Mouse (Mus musculus) midbrain, embryonic 12.5 days (tissue): ENCODE measurements around the gene 1700019N19Rik. TPM values are rescaled to one million over a fixed set of nuclear protein-coding genes. Genes with fewer than 3 reads are reported as not detected.

Source experiments
- ATAC-seq: fragments of 200-750 bp; cut with Nextera tagmentation; 2 replicates; pipeline ENCODE4 v1.8.0; 2017; ENCODE audit warnings: low read depth, moderate TSS enrichment, moderate library complexity; ENCODE audit not compliant: low FRiP score
- H3K27ac ChIP-seq: fragments of 300-500 bp; sonication (generic); replicated peaks from 2 replicates; pipeline ENCODE4 v1.5.1; 2016; ENCODE audit warnings: mild to moderate bottlenecking
- H3K27me3 ChIP-seq: fragments of 300-500 bp; sonication (generic); 2 replicates; pipeline ENCODE4 v1.6.1; 2016; ENCODE audit warnings: mild to moderate bottlenecking
- H3K36me3 ChIP-seq: fragments of 300-500 bp; sonication (generic); 2 replicates; pipeline ENCODE4 v1.6.1; 2016
- H3K4me1 ChIP-seq: fragments of 300-500 bp; sonication (generic); 2 replicates; pipeline ENCODE4 v1.6.1; 2016
- H3K4me2 ChIP-seq: fragments of 300-500 bp; sonication (generic); replicated peaks from 2 replicates; pipeline ENCODE4 v1.6.1; 2016; ENCODE audit warnings: mild to moderate bottlenecking, moderate library complexity
- H3K4me3 ChIP-seq: fragments of 300-500 bp; sonication (generic); 2 replicates; pipeline ENCODE4 v1.5.1; 2016; ENCODE audit warnings: mild to moderate bottlenecking
- H3K9ac ChIP-seq: fragments of 300-500 bp; sonication (generic); replicated peaks from 2 replicates; pipeline ENCODE4 v1.6.1; 2016; ENCODE audit warnings: mild to moderate bottlenecking, moderate library complexity
- H3K9me3 ChIP-seq: fragments of 300-500 bp; sonication (generic); 2 replicates; pipeline ENCODE4 v1.6.1; 2016; ENCODE audit warnings: mild to moderate bottlenecking
- WGBS: fragments of 180-500 bp; shearing (Covaris S2); methylation state at CpG from one replicate; pipeline ENCODE4 v1.1.7; 2016; 5-methylcytosine and 5-hydroxymethylcytosine counted together
- polyA plus RNA-seq: library from polyadenylated mRNA; unstranded; fragments of >200 nt; fragmentation: Nextera tagmentation; extraction: Ambion mirVana; gene quantifications from 2 replicates; pipeline ENCODE4 v1.2.1, GENCODE M21; 2016

1700019N19Rik gene
- polyA plus RNA-seq, 1 experiment from 2014 or later = not detected

- 0 out of 2 replicates have a peak, but pooled peaks have one; percentile 38 for ATAC-seq
- Histone ChIP-seq H3K4me2 (no peak overlapping the region), H3K4me3 (no peak overlapping the region), H3K27me3 (no peaks in the 10 kb centered on the region), H3K36me3 (peaks cover 17% of the 10 kb centered on the region; the same call in 1 of the 2 replicates), H3K4me1 (peaks cover 3% of the 10 kb centered on the region; the same call in 1 of the 2 replicates), H3K9me3 (no peaks in the 10 kb centered on the region), H3K9ac (no peak overlapping the region), H3K27ac (no peak overlapping the region)
- WGBS = 82% methylated on average over 12 of the region's 12 CpGs
These were observed 931 bp upstream of the 1700019N19Rik start for GRCm38 (mm10) chr19:58795114-58795669.

DNA sequence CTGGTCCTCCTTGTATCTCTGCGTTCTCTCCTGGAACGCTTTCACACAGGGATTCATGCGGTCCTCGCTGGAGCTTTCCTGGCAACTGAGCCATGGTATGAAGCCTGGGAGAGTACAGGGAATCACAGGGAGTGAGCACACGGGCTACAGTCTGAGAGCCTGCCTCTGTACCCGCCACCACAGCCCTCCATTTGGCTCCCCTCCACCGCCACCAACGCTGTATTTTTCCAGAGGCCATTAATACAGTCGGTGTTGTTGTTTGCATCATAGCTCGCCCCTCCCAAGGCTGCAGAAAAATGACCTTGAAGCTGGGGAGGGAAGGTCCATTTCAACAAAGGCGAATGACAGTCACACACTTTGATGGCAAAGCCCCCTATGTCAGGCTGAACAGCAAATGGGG, 5.1 kb downstream of the 1700019N19Rik start:
- no peak overlapping the region for H3K27ac ChIP-seq
- no peak for ATAC-seq
- H3K36me3 ChIP-seq = no peaks in the 10 kb centered on the region
- H3K27me3 ChIP-seq = no peaks in the 10 kb centered on the region
- WGBS = 82% methylated on average over 11 of the region's 11 CpGs
- H3K9ac ChIP-seq = no peak overlapping the region
- peaks cover 1% of the 10 kb centered on the region; the same call in 1 of the 2 replicates for H3K4me1 ChIP-seq
- no peak overlapping the region for H3K4me3 ChIP-seq
- H3K9me3 ChIP-seq = no peaks in the 10 kb centered on the region
- no peak overlapping the region for H3K4me2 ChIP-seq

DNA sequence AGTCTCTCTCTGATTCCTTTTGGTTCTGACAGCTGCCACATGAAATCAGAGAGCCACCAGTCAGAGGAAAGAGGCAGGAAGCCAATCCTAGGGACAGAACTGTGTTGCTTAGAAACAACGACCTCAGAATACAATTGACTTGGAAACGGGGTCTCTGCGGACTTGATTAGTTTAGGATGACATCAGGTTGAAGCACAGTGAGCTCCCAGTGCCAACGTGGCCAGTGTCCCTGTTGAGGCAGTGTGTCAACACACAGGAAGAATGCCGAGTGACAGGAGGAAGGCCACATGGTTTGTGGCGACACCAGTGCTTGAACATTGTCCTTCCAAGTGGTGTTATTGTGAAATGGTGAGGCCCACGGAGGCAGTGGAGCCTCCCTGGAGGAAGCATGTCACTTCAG, 10.3 kb downstream of the 1700019N19Rik start:
- WGBS = 39% methylated on average over 7 of the region's 7 CpGs
- no peak for ATAC-seq

GRCm38 (mm10) chr19:58781566-58781965, 12.7 kb downstream of the 1700019N19Rik start:
- no peaks in the 10 kb centered on the region for H3K36me3 ChIP-seq
- no peak overlapping the region for H3K27ac ChIP-seq
- H3K27me3 ChIP-seq = no peaks in the 10 kb centered on the region
- H3K4me2 ChIP-seq = no peak overlapping the region
- no peak overlapping the region for H3K9ac ChIP-seq
- WGBS = 39% methylated on average over 4 of the region's 4 CpGs
- H3K4me3 ChIP-seq = no peak overlapping the region
- peaks cover 17% of the 10 kb centered on the region for H3K4me1 ChIP-seq
- no peaks in the 10 kb centered on the region for H3K9me3 ChIP-seq
- no peak for ATAC-seq

More for the DNA sequence above, 10.3 kb downstream of the 1700019N19Rik start:
- no peak overlapping the region; the same call in 1 of the 2 replicates for H3K27ac ChIP-seq
- no peaks in the 10 kb centered on the region for H3K9me3 ChIP-seq
- H3K4me3 ChIP-seq = no peak overlapping the region
- H3K4me2 ChIP-seq = no peak overlapping the region
- no peaks in the 10 kb centered on the region for H3K36me3 ChIP-seq
- H3K9ac ChIP-seq = no peak overlapping the region
- H3K27me3 ChIP-seq = no peaks in the 10 kb centered on the region
- H3K4me1 ChIP-seq = peaks cover 17% of the 10 kb centered on the region

DNA sequence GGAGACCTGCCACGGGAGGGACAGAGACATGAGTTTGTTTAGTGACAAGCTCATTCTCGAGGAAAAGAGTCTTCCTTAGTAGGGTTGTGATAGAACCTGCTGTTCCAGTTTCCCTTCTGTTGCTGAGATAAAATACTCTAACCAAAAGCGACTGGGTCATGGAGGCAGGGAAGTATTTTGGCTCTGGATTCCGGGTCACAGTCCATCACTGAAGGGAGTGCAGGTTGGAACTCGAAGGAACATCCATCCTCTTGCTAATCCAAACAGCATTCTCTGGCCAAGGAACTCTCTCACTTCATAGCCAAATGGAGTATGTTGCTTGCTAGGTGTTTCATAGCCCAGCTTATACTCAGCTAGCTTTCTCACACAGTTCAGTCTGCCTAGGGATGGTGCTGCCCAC, 17.8 kb downstream of the 1700019N19Rik start:
- 82% methylated on average over 5 of the region's 5 CpGs for WGBS
- H3K4me1 ChIP-seq = peaks cover 2% of the 10 kb centered on the region; the same call in 1 of the 2 replicates

DNA sequence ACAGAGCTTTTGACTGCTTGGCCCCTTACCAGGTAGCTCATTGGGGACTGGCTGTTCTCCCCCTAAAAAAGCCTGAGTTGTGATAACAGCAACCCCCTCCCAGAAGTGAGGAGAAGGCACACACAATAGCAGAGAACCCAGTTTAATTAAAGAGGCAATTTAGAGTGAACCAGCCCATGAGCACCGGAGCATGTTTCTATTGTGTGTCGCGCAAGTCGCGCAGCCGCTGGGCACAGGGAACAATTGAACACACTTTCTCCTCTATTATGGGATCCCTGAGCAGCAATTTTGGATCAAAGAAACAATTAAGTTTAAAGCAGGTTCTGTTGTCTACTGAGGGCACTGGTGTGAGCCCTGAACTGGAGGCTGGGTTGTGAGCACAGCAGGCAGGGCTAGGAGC, 26.9 kb downstream of the 1700019N19Rik start:
- Histone ChIP-seq H3K4me2 (no peak overlapping the region), H3K9me3 (no peaks in the 10 kb centered on the region), H3K9ac (no peak overlapping the region), H3K27ac (no peak overlapping the region), H3K4me1 (peaks cover 11% of the 10 kb centered on the region; the same call in 1 of the 2 replicates), H3K27me3 (peaks cover 19% of the 10 kb centered on the region), H3K4me3 (no peak overlapping the region), H3K36me3 (no peaks in the 10 kb centered on the region)
- whole genome bisulfite sequencing = 25% methylated on average over 6 of the region's 6 CpGs
- ATAC-seq = no peak

More for the DNA sequence above, 17.8 kb downstream of the 1700019N19Rik start:
- H3K27ac ChIP-seq = no peak overlapping the region
- H3K4me3 ChIP-seq = no peak overlapping the region
- H3K27me3 ChIP-seq = no peaks in the 10 kb centered on the region
- H3K9ac ChIP-seq = no peak overlapping the region
- H3K9me3 ChIP-seq = no peaks in the 10 kb centered on the region
- H3K36me3 ChIP-seq = no peaks in the 10 kb centered on the region
- ATAC-seq = no peak
- H3K4me2 ChIP-seq = no peak overlapping the region

- Histone ChIP-seq H3K9ac (no peak overlapping the region), H3K4me3 (no peak overlapping the region), H3K36me3 (no peaks in the 10 kb centered on the region), H3K4me1 (peaks cover 9% of the 10 kb centered on the region; the same call in 1 of the 2 replicates), H3K4me2 (0 out of 2 replicates have a peak overlapping the region, but pooled peaks have one; percentile 17), H3K27me3 (peaks cover 9% of the 10 kb centered on the region; the same call in 1 of the 2 replicates), H3K9me3 (no peaks in the 10 kb centered on the region), H3K27ac (no peak overlapping the region)
- ATAC-seq = peak; percentile 56; the same call in 1 of the 2 replicates
- 16% methylated on average over 12 of the region's 12 CpGs for WGBS
These were observed 31.3 kb downstream of the 1700019N19Rik start for GRCm38 (mm10) chr19:58762848-58763541.

GRCm38 (mm10) chr19:58762316-58762715, 31.9 kb downstream of the 1700019N19Rik start:
- Histone ChIP-seq H3K27ac (no peak overlapping the region), H3K9ac (no peak overlapping the region), H3K27me3 (peaks cover 9% of the 10 kb centered on the region; the same call in 1 of the 2 replicates), H3K4me1 (peaks cover 6% of the 10 kb centered on the region; the same call in 1 of the 2 replicates), H3K4me3 (no peak overlapping the region), H3K4me2 (no peak overlapping the region), H3K36me3 (no peaks in the 10 kb centered on the region), H3K9me3 (no peaks in the 10 kb centered on the region)
- ATAC-seq = no peak
- WGBS = 22% methylated on average over 6 of the region's 6 CpGs

DNA sequence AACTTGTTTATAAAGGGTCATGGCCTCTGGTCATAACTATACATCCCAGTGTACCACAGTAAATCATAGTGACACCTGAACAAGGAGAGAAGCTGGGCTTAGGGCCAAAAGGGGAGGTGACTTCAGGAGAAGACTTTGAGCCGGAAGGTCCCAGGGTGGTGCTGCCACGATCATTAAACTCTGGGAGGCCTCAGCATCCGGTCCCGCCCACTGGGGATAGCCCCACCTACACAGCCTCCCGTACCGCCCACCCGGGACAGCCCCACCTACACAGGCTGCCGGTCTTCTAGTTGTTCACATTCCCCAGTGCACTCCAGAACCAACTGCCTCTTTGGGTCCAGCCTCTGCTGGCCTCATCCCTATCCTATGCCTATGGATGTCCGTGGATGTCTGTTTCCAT, 34.8 kb downstream of the 1700019N19Rik start, which contains the start of gene Pnliprp2:
TSS of gene Pnliprp2 (plus strand) at position 297 of the 400 bp plus-strand sequence.
- ATAC-seq = no peak
- H3K4me1 ChIP-seq = 0 out of 2 replicates have a peak, but pooled peaks cover 2% of the 10 kb centered on the region
- H3K4me2 ChIP-seq = no peak within 1 kb of the TSS
- H3K4me3 ChIP-seq = no peak within 1 kb of the TSS
- no peaks in the 10 kb centered on the region; the same call in 1 of the 2 replicates for H3K27me3 ChIP-seq
- H3K27ac ChIP-seq = no peak within 1 kb of the TSS
- H3K9ac ChIP-seq = no peak within 1 kb of the TSS
- 76% methylated on average over 9 of the region's 9 CpGs for WGBS
- H3K9me3 ChIP-seq = peaks cover 6% of the 10 kb centered on the region; the same call in 1 of the 2 replicates
- no peaks in the 10 kb centered on the region for H3K36me3 ChIP-seq

- no peak for ATAC-seq
- H3K27me3 ChIP-seq = no peaks in the 10 kb centered on the region; the same call in 1 of the 2 replicates
- H3K27ac ChIP-seq = no peak overlapping the region
- 0 out of 2 replicates have a peak, but pooled peaks cover 2% of the 10 kb centered on the region for H3K4me1 ChIP-seq
- H3K4me2 ChIP-seq = no peak overlapping the region
- H3K4me3 ChIP-seq = no peak overlapping the region
- no peaks in the 10 kb centered on the region for H3K36me3 ChIP-seq
- H3K9ac ChIP-seq = no peak overlapping the region
- H3K9me3 ChIP-seq = peaks cover 8% of the 10 kb centered on the region; the same call in 1 of the 2 replicates
- 95% methylated on average over 4 of the region's 4 CpGs for WGBS
These were observed 35.4 kb downstream of the 1700019N19Rik start for GRCm38 (mm10) chr19:58758871-58759270.

DNA sequence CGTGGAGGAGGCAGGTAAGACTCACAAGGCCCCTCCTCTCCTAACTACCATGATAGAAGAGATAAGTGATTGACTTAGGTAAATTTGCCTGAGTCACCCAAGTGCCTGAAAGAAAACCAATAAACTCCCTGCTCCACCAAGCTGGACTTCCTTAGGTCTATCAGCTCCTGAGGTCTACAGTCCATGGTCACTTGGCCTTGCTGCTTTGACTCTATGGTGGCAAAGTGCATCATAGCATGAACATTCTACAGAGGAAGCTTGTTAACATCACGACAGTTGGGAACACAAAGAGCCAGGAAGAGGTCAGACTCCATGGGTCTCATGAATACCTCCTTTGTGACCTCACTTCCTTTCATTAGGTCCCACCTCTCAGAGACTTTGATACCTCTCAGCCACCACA, 42.8 kb downstream of the 1700019N19Rik start:
- Histone ChIP-seq H3K27me3 (no peaks in the 10 kb centered on the region), H3K4me2 (no peak overlapping the region), H3K36me3 (no peaks in the 10 kb centered on the region), H3K4me3 (no peak overlapping the region), H3K9ac (no peak overlapping the region), H3K4me1 (no peaks in the 10 kb centered on the region), H3K27ac (no peak overlapping the region), H3K9me3 (peaks cover 8% of the 10 kb centered on the region; the same call in 1 of the 2 replicates)
- 74% methylated on average over 2 of the region's 2 CpGs for WGBS
- no peak for ATAC-seq

- WGBS = 84% methylated on average over 2 of the region's 2 CpGs
- Histone ChIP-seq H3K9me3 (peaks cover 8% of the 10 kb centered on the region; the same call in 1 of the 2 replicates), H3K27me3 (no peaks in the 10 kb centered on the region), H3K36me3 (no peaks in the 10 kb centered on the region), H3K4me1 (no peaks in the 10 kb centered on the region), H3K9ac (no peak overlapping the region), H3K4me2 (no peak overlapping the region), H3K27ac (no peak overlapping the region), H3K4me3 (no peak overlapping the region)
- no peak for ATAC-seq
These were observed 43.4 kb downstream of the 1700019N19Rik start for GRCm38 (mm10) chr19:58750822-58751221.
